Mouse (Mus musculus): ENCODE results near the gene Ogdh. TPM values are rescaled to one million over a fixed set of nuclear protein-coding genes. Genes with fewer than 3 reads are reported as not detected.
A peak's percentile ranks its signal among the peaks of the same experiment; 100 is the strongest.

Gene Ogdh
- polyA plus RNA-seq, 1 experiment from 2014 or later, result 142 TPM

GRCm38 (mm10) chr11:6267320-6268254 lies 23.8 kb upstream of the Ogdh start, which contains the start of gene Ddx56:
TSS of gene Ddx56 (minus strand) at chr11:6267772.
- H3K4me1 ChIP-seq (ENCODE audit: control insufficient read depth, insufficient read depth, low read depth, low read length), result peaks cover 16% of the 10 kb centered on the region
- H3K36me3 ChIP-seq (ENCODE audit: control insufficient read depth, insufficient read depth, low read length), result peaks cover 22% of the 10 kb centered on the region
- peak within 1 kb of the TSS; percentile 74 for H3K9ac ChIP-seq (ENCODE audit: low read depth, low read length)
- H3K27ac ChIP-seq (ENCODE audit: low read depth, low read length), result peak within 1 kb of the TSS; percentile 94
- H3K27me3 ChIP-seq (replicated peaks; ENCODE audit: control insufficient read depth, insufficient read depth, low read length), result no peaks in the 10 kb centered on the region
- H3K4me2 ChIP-seq (ENCODE audit: low read length), result peak within 1 kb of the TSS; percentile 90
- WGBS, result 2% methylated on average over 50 of the region's 50 CpGs
- H3K4me3 ChIP-seq (ENCODE audit: low read length), result peak within 1 kb of the TSS; percentile 64
- peak; percentile 98 for ATAC-seq
- H3K9me3 ChIP-seq (ENCODE audit: control insufficient read depth, low read length), result no peaks in the 10 kb centered on the region

- 51% methylated on average over 11 of the region's 11 CpGs for WGBS
- Histone ChIP-seq H3K36me3 (ENCODE audit: control insufficient read depth, insufficient read depth, low read length) (no peaks in the 10 kb centered on the region; the same call in 1 of the 2 replicates), H3K4me3 (ENCODE audit: low read length) (peak overlapping the region; percentile 83), H3K4me2 (ENCODE audit: low read length) (peak overlapping the region; percentile 95), H3K27me3 (replicated peaks; ENCODE audit: control insufficient read depth, insufficient read depth, low read length) (no peaks in the 10 kb centered on the region), H3K4me1 (ENCODE audit: control insufficient read depth, insufficient read depth, low read depth, low read length) (peaks cover 21% of the 10 kb centered on the region), H3K9ac (ENCODE audit: low read depth, low read length) (peak overlapping the region; percentile 92), H3K27ac (ENCODE audit: low read depth, low read length) (no peak overlapping the region), H3K9me3 (ENCODE audit: control insufficient read depth, low read length) (no peaks in the 10 kb centered on the region)
- no peak for ATAC-seq
Observed at GRCm38 (mm10) chr11:6273607-6274006, 17.8 kb upstream of the Ogdh start.

- H3K4me1 ChIP-seq (ENCODE audit: control insufficient read depth, insufficient read depth, low read depth, low read length), result peaks cover 21% of the 10 kb centered on the region
- H3K36me3 ChIP-seq (ENCODE audit: control insufficient read depth, insufficient read depth, low read length), result no peaks in the 10 kb centered on the region; the same call in 1 of the 2 replicates
- WGBS, result under 1% methylated on average over 39 of the region's 39 CpGs
- no peaks in the 10 kb centered on the region for H3K9me3 ChIP-seq (ENCODE audit: control insufficient read depth, low read length)
- H3K27ac ChIP-seq (ENCODE audit: low read depth, low read length), result peak within 1 kb of the TSS; percentile 74
- no peaks in the 10 kb centered on the region for H3K27me3 ChIP-seq (replicated peaks; ENCODE audit: control insufficient read depth, insufficient read depth, low read length)
- peak within 1 kb of the TSS; percentile 92 for H3K9ac ChIP-seq (ENCODE audit: low read depth, low read length)
- peak; percentile 98 for ATAC-seq
- peak within 1 kb of the TSS; percentile 83 for H3K4me3 ChIP-seq (ENCODE audit: low read length)
- H3K4me2 ChIP-seq (ENCODE audit: low read length), result peak within 1 kb of the TSS; percentile 95
Observed at GRCm38 (mm10) chr11:6274387-6275093, 16.9 kb upstream of the Ogdh start, which contains the start of gene Tmed4. TSS of gene Tmed4 (minus strand) at chr11:6274870.

GRCm38 (mm10) chr11:6275094-6275484 lies 16.3 kb upstream of the Ogdh start:
- Histone ChIP-seq H3K4me3 (ENCODE audit: low read length) (peak overlapping the region; percentile 83), H3K27ac (ENCODE audit: low read depth, low read length) (peak overlapping the region; percentile 74), H3K9me3 (ENCODE audit: control insufficient read depth, low read length) (no peaks in the 10 kb centered on the region), H3K4me1 (ENCODE audit: control insufficient read depth, insufficient read depth, low read depth, low read length) (peaks cover 21% of the 10 kb centered on the region), H3K9ac (ENCODE audit: low read depth, low read length) (peak overlapping the region; percentile 92), H3K36me3 (ENCODE audit: control insufficient read depth, insufficient read depth, low read length) (no peaks in the 10 kb centered on the region; the same call in 1 of the 2 replicates), H3K4me2 (ENCODE audit: low read length) (peak overlapping the region; percentile 95), H3K27me3 (replicated peaks; ENCODE audit: control insufficient read depth, insufficient read depth, low read length) (no peaks in the 10 kb centered on the region)
- no peak for ATAC-seq
- 23% methylated on average over 7 of the region's 7 CpGs for WGBS

GRCm38 (mm10) chr11:6276466-6276865 lies 15.0 kb upstream of the Ogdh start:
- ATAC-seq, result no peak
- Histone ChIP-seq H3K4me1 (ENCODE audit: control insufficient read depth, insufficient read depth, low read depth, low read length) (peaks cover 21% of the 10 kb centered on the region), H3K9me3 (ENCODE audit: control insufficient read depth, low read length) (no peaks in the 10 kb centered on the region), H3K4me3 (ENCODE audit: low read length) (no peak overlapping the region), H3K4me2 (ENCODE audit: low read length) (no peak overlapping the region), H3K9ac (ENCODE audit: low read depth, low read length) (no peak overlapping the region), H3K27ac (ENCODE audit: low read depth, low read length) (no peak overlapping the region), H3K36me3 (ENCODE audit: control insufficient read depth, insufficient read depth, low read length) (no peaks in the 10 kb centered on the region), H3K27me3 (replicated peaks; ENCODE audit: control insufficient read depth, insufficient read depth, low read length) (no peaks in the 10 kb centered on the region)
- 82% methylated on average over 3 of the region's 3 CpGs for whole genome bisulfite sequencing

- WGBS, result 57% methylated on average over 3 of the region's 3 CpGs
- Histone ChIP-seq H3K27ac (ENCODE audit: low read depth, low read length) (no peak overlapping the region), H3K4me3 (ENCODE audit: low read length) (no peak overlapping the region), H3K4me2 (ENCODE audit: low read length) (no peak overlapping the region), H3K9ac (ENCODE audit: low read depth, low read length) (no peak overlapping the region), H3K9me3 (ENCODE audit: control insufficient read depth, low read length) (no peaks in the 10 kb centered on the region), H3K36me3 (ENCODE audit: control insufficient read depth, insufficient read depth, low read length) (no peaks in the 10 kb centered on the region), H3K27me3 (replicated peaks; ENCODE audit: control insufficient read depth, insufficient read depth, low read length) (no peaks in the 10 kb centered on the region), H3K4me1 (ENCODE audit: control insufficient read depth, insufficient read depth, low read depth, low read length) (no peaks in the 10 kb centered on the region)
- 0 out of 2 replicates have a peak, but pooled peaks have one; percentile 42 for ATAC-seq
Observed at GRCm38 (mm10) chr11:6282940-6283339, 8.5 kb upstream of the Ogdh start.

GRCm38 (mm10) chr11:6290138-6290537 lies 1.3 kb upstream of the Ogdh start:
- Histone ChIP-seq H3K4me1 (ENCODE audit: control insufficient read depth, insufficient read depth, low read depth, low read length) (peaks cover 5% of the 10 kb centered on the region), H3K4me2 (ENCODE audit: low read length) (no peak overlapping the region), H3K36me3 (ENCODE audit: control insufficient read depth, insufficient read depth, low read length) (no peaks in the 10 kb centered on the region), H3K27ac (ENCODE audit: low read depth, low read length) (no peak overlapping the region), H3K27me3 (replicated peaks; ENCODE audit: control insufficient read depth, insufficient read depth, low read length) (no peaks in the 10 kb centered on the region), H3K9ac (ENCODE audit: low read depth, low read length) (no peak overlapping the region), H3K4me3 (ENCODE audit: low read length) (no peak overlapping the region), H3K9me3 (ENCODE audit: control insufficient read depth, low read length) (no peaks in the 10 kb centered on the region)
- ATAC-seq, result no peak
- WGBS, result 91% methylated on average over 3 of the region's 3 CpGs

- H3K4me1 ChIP-seq (ENCODE audit: control insufficient read depth, insufficient read depth, low read depth, low read length), result peaks cover 5% of the 10 kb centered on the region
- H3K27ac ChIP-seq (ENCODE audit: low read depth, low read length), result no peak overlapping the region; the same call in 1 of the 2 replicates
- H3K4me3 ChIP-seq (ENCODE audit: low read length), result peak overlapping the region; percentile 92
- peak overlapping the region; percentile 89; the same call in 1 of the 2 replicates for H3K9ac ChIP-seq (ENCODE audit: low read depth, low read length)
- 25% methylated on average over 3 of the region's 3 CpGs for WGBS
- H3K4me2 ChIP-seq (ENCODE audit: low read length), result peak overlapping the region; percentile 68
- no peaks in the 10 kb centered on the region for H3K9me3 ChIP-seq (ENCODE audit: control insufficient read depth, low read length)
- H3K36me3 ChIP-seq (ENCODE audit: control insufficient read depth, insufficient read depth, low read length), result no peaks in the 10 kb centered on the region
- no peaks in the 10 kb centered on the region for H3K27me3 ChIP-seq (replicated peaks; ENCODE audit: control insufficient read depth, insufficient read depth, low read length)
- no peak for ATAC-seq
Observed at GRCm38 (mm10) chr11:6290883-6291282, 550 bp upstream of the Ogdh start.

Measured in hindbrain, embryonic 16.5 days (tissue).